Mouse (Mus musculus): Measurements from ENCODE around the gene Srcin1. TPM values are rescaled to one million over a fixed set of nuclear protein-coding genes. Genes with fewer than 3 reads are reported as not detected.

The Srcin1 gene
- polyA plus RNA-seq, 1 experiment, result 0.32 TPM

DNA sequence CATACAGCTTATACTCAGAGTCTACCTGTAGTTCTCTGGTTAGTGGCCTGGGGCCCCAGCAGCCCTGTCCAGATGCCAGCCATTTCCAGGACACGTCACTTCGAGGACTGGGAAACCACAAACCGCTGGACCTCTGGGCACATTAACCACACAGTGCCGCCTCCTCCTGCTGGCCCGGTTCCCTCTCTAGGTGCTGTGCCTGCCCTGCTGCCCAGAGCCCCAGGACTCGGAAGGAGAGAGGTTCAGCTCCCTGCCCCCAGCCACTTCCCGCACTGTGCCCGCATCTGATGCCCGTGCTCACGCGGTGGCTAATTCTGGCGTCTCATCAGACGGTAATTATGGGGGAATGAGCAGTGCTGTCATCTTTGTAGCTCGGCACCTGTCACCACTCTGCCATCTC lies 12.3 kb downstream of the Srcin1 start:
- Histone ChIP-seq H3K27ac (ENCODE audit: control insufficient read depth, insufficient read depth, low read length) (no peak overlapping the region), H3K4me3 (ENCODE audit: control insufficient read depth, insufficient read depth, low read length) (no peak overlapping the region), H3K4me1 (replicated peaks; ENCODE audit: control insufficient read depth, insufficient read depth, low read length) (no peaks in the 10 kb centered on the region), H3K36me3 (ENCODE audit: control insufficient read depth, insufficient read depth, low read length) (no peaks in the 10 kb centered on the region), H3K27me3 (ENCODE audit: control insufficient read depth, insufficient read depth, low read length) (peaks cover 2% of the 10 kb centered on the region; the same call in 1 of the 2 replicates)
- WGBS, result 11% methylated on average over 14 of the region's 14 CpGs
- no peak for DNase-seq
- TF ChIP-seq CTCF (IDR thresholded peaks at IDR 0.05; ENCODE audit: borderline replicate concordance, control insufficient read depth, extremely low read depth, insufficient read depth, low read length, poor library complexity) (no peak), POLR2A (IDR thresholded peaks at IDR 0.05; ENCODE audit: control insufficient read depth, extremely low read depth, insufficient read depth, low read length, poor library complexity) (no peak)

DNA sequence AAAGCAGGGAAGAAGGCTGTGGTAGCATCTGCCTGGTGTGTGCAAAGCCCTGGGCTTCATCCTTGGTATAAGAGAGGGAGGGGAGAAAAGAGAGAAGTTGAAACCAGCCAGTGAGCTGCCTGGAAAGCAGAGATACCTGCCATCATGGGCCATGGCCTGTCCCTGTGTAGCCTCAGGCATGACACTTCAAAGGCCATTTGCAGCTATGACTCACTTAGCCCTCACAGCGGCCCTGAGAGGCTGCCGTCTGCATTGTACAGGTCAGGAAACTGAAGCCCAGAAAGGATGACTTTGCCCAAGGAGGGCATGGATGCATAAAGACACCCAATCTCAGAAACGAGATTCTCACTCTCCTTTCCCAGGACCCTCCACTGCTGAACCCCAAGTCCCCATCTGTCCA lies 13.4 kb downstream of the Srcin1 start:
- Histone ChIP-seq H3K27me3 (ENCODE audit: control insufficient read depth, insufficient read depth, low read length) (peaks cover 2% of the 10 kb centered on the region; the same call in 1 of the 2 replicates), H3K4me3 (ENCODE audit: control insufficient read depth, insufficient read depth, low read length) (no peak overlapping the region), H3K27ac (ENCODE audit: control insufficient read depth, insufficient read depth, low read length) (no peak overlapping the region), H3K36me3 (ENCODE audit: control insufficient read depth, insufficient read depth, low read length) (no peaks in the 10 kb centered on the region), H3K4me1 (replicated peaks; ENCODE audit: control insufficient read depth, insufficient read depth, low read length) (no peaks in the 10 kb centered on the region)
- TF ChIP-seq POLR2A (IDR thresholded peaks at IDR 0.05; ENCODE audit: control insufficient read depth, extremely low read depth, insufficient read depth, low read length, poor library complexity) (no peak), CTCF (IDR thresholded peaks at IDR 0.05; ENCODE audit: borderline replicate concordance, control insufficient read depth, extremely low read depth, insufficient read depth, low read length, poor library complexity) (no peak)
- DNase-seq, result no peak
- 66% methylated on average over 3 of the region's 3 CpGs for WGBS

DNA sequence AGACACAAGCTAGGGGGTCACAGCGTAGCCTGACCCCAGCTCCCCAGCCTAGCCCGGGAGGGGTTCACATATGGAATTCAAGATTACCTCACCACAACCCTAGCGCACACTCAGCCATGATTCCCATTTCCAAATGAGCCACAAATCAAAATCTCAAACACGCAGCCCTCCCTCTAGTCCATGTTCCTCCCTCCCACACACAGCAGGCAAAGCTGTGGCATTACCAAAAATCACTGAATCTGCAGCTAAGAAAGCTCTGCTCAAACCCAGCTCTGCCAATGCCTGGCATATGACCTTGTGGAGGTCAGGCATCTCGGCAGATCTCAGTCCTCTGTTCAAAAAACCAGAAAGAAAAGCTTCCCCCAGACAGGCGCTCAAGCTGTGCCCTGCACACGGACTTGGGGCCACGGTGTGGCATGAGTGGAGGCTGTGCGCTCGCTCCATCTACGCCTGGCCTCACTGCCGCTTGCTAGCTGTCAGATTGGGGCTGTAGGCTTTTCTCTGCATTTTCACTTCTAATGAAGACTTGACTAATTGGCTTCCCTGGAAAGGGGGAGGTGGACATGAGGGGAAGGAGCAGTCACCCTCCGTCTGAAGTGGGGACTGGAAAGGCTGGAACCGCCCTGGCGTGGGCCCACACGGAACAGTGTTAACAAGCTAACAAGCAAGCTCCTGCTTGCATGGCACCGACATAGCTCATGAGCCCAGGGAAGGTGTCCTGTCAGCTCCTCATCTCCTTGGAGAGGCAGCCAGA lies 15.6 kb downstream of the Srcin1 start:
- Histone ChIP-seq H3K36me3 (ENCODE audit: control insufficient read depth, insufficient read depth, low read length) (no peaks in the 10 kb centered on the region), H3K27me3 (ENCODE audit: control insufficient read depth, insufficient read depth, low read length) (peaks cover 2% of the 10 kb centered on the region; the same call in 1 of the 2 replicates), H3K4me1 (replicated peaks; ENCODE audit: control insufficient read depth, insufficient read depth, low read length) (no peaks in the 10 kb centered on the region), H3K27ac (ENCODE audit: control insufficient read depth, insufficient read depth, low read length) (no peak overlapping the region), H3K4me3 (ENCODE audit: control insufficient read depth, insufficient read depth, low read length) (no peak overlapping the region)
- 81% methylated on average over 17 of the region's 17 CpGs for WGBS
- no peak for DNase-seq
- no peak for TF ChIP-seq CTCF (IDR thresholded peaks at IDR 0.05; ENCODE audit: borderline replicate concordance, control insufficient read depth, extremely low read depth, insufficient read depth, low read length, poor library complexity)
- no peak for TF ChIP-seq POLR2A (IDR thresholded peaks at IDR 0.05; ENCODE audit: control insufficient read depth, extremely low read depth, insufficient read depth, low read length, poor library complexity)

DNA sequence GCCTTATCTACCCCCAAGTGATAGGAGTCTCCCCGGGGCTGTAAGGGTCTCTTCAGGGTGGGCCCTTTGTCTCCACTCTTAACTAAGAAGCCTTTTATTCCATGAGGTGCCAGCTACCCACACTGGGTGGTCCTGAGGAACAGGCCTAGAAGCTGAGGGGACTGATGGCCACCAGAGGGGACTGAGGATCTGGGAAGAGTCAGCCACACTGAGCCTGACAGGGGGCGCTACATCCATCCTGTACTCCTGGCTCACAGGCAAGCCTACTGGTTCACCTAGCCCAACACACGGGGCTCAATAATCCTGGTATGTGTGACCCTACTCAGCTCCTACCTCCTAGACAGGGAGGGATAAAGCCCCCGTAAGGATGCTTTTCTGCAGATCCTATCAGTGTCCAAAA lies 16.4 kb downstream of the Srcin1 start:
- no peak overlapping the region for H3K4me3 ChIP-seq (ENCODE audit: control insufficient read depth, insufficient read depth, low read length)
- no peaks in the 10 kb centered on the region for H3K4me1 ChIP-seq (replicated peaks; ENCODE audit: control insufficient read depth, insufficient read depth, low read length)
- WGBS, result 71% methylated on average over 4 of the region's 4 CpGs
- peaks cover 2% of the 10 kb centered on the region; the same call in 1 of the 2 replicates for H3K27me3 ChIP-seq (ENCODE audit: control insufficient read depth, insufficient read depth, low read length)
- no peak for DNase-seq
- no peak overlapping the region for H3K27ac ChIP-seq (ENCODE audit: control insufficient read depth, insufficient read depth, low read length)
- no peaks in the 10 kb centered on the region for H3K36me3 ChIP-seq (ENCODE audit: control insufficient read depth, insufficient read depth, low read length)
- TF ChIP-seq CTCF (IDR thresholded peaks at IDR 0.05; ENCODE audit: borderline replicate concordance, control insufficient read depth, extremely low read depth, insufficient read depth, low read length, poor library complexity) (no peak), POLR2A (IDR thresholded peaks at IDR 0.05; ENCODE audit: control insufficient read depth, extremely low read depth, insufficient read depth, low read length, poor library complexity) (no peak)

DNA sequence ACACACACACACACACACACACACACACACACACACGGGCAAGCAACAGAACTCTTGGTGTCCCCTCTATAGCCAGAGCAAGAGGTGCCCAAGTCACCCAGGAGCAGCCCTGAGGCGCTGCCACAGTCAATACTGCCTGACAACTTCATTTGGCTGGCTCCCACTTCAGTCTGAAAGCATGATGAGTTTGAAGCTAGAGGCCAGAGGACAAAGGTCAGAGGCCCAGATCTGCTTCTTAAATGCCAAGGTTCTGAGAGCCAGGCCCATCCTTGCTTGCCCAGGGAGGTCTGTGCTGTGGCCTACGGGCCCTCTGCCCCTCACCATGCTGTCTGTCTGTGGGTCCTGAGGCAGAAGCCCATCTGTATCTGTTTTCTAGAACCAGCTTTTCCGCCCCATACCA lies 18.1 kb downstream of the Srcin1 start:
- H3K27ac ChIP-seq (ENCODE audit: control insufficient read depth, insufficient read depth, low read length), result no peak overlapping the region
- no peak for DNase-seq
- H3K27me3 ChIP-seq (ENCODE audit: control insufficient read depth, insufficient read depth, low read length), result no peaks in the 10 kb centered on the region
- H3K36me3 ChIP-seq (ENCODE audit: control insufficient read depth, insufficient read depth, low read length), result no peaks in the 10 kb centered on the region
- H3K4me3 ChIP-seq (ENCODE audit: control insufficient read depth, insufficient read depth, low read length), result no peak overlapping the region
- TF ChIP-seq POLR2A (IDR thresholded peaks at IDR 0.05; ENCODE audit: control insufficient read depth, extremely low read depth, insufficient read depth, low read length, poor library complexity) (no peak), CTCF (IDR thresholded peaks at IDR 0.05; ENCODE audit: borderline replicate concordance, control insufficient read depth, extremely low read depth, insufficient read depth, low read length, poor library complexity) (no peak)
- 91% methylated on average over 4 of the region's 4 CpGs for WGBS
- H3K4me1 ChIP-seq (replicated peaks; ENCODE audit: control insufficient read depth, insufficient read depth, low read length), result no peaks in the 10 kb centered on the region

DNA sequence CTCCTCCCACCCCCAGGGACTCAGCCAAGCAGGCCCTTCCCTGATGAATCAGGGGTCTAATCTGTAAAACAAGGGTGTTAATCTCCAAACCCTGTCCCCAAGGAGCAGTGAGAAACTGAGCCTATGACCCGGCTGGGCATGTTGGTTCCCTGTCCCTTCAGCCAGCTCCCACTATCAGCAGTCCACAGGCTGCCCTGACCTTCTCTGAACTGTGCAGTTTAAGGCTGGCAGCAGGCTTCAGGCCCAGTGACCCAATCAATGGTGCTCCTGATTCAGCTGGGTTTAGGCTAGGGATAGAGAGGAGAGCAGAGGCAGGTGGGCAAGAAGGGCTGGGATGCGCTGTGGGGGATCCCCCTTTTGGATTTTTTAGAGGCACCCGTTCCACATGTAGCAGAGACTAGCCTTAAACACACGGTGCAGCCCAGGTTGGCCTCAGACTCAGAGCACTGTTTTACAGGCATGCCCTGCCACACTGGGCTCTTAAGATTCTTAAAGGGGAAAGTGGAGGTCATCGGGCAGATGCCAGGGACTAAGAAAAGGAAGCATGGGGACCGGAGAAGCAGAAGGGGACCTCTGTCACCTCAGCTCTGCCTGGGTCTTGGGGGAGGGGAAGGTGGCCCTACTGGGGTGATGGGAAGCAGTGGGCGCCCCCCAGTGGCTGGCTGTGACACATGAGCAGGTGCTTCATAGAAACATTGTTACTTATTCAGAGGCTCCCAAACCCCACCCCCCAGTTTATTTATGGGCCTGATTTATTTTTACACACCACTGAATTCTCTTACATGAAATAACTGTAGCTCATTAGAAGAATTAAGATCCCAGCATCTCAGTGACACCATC lies 19.2 kb downstream of the Srcin1 start:
- 42% methylated on average over 7 of the region's 7 CpGs for WGBS
- peak; percentile 78 for DNase-seq

More for the DNA sequence above, 19.2 kb downstream of the Srcin1 start:
- H3K4me1 ChIP-seq (replicated peaks; ENCODE audit: control insufficient read depth, insufficient read depth, low read length), result no peaks in the 10 kb centered on the region
- no peaks in the 10 kb centered on the region for H3K36me3 ChIP-seq (ENCODE audit: control insufficient read depth, insufficient read depth, low read length)
- H3K27me3 ChIP-seq (ENCODE audit: control insufficient read depth, insufficient read depth, low read length), result no peaks in the 10 kb centered on the region
- no peak for TF ChIP-seq POLR2A (IDR thresholded peaks at IDR 0.05; ENCODE audit: control insufficient read depth, extremely low read depth, insufficient read depth, low read length, poor library complexity)
- TF ChIP-seq CTCF (IDR thresholded peaks at IDR 0.05; ENCODE audit: borderline replicate concordance, control insufficient read depth, extremely low read depth, insufficient read depth, low read length, poor library complexity), result peak; percentile 81
- H3K4me3 ChIP-seq (ENCODE audit: control insufficient read depth, insufficient read depth, low read length), result no peak overlapping the region
- H3K27ac ChIP-seq (ENCODE audit: control insufficient read depth, insufficient read depth, low read length), result no peak overlapping the region
